Mouse (Mus musculus): ENCODE data around the gene Mettl7b.

Mettl7b gene

GRCm38 (mm10) chr10:128921251-128921650 is 39.5 kb downstream of the Mettl7b start:
- in situ Hi-C loops (cut with MboI; ENCODE audit: unreplicated experiment in 2 of 2): no loop called here

GRCm38 (mm10) chr10:128920736-128921161 is 40.0 kb downstream of the Mettl7b start:
- in situ Hi-C loops (cut with MboI; ENCODE audit: unreplicated experiment in 2 of 2): no loop called here

- in situ Hi-C loops (cut with MboI; ENCODE audit: unreplicated experiment in 2 of 2): no loop called here
Measured at GRCm38 (mm10) chr10:128919966-128920365, 40.8 kb downstream of the Mettl7b start.

- in situ Hi-C loops (cut with MboI; ENCODE audit: unreplicated experiment in 2 of 2): no loop called here
Measured at GRCm38 (mm10) chr10:128919203-128919631, 41.6 kb downstream of the Mettl7b start.

GRCm38 (mm10) chr10:128918246-128918645 is 42.5 kb downstream of the Mettl7b start:
- in situ Hi-C loops (cut with MboI; ENCODE audit: unreplicated experiment in 2 of 2): no loop called here

GRCm38 (mm10) chr10:128917400-128917799 is 43.4 kb downstream of the Mettl7b start:
- in situ Hi-C loops (cut with MboI; ENCODE audit: unreplicated experiment in 2 of 2): no loop called here

GRCm38 (mm10) chr10:128916665-128917064 is 44.1 kb downstream of the Mettl7b start:
- in situ Hi-C loops (cut with MboI; ENCODE audit: unreplicated experiment in 2 of 2): no loop called here

- in situ Hi-C loops (cut with MboI; ENCODE audit: unreplicated experiment in 2 of 2): no loop called here
Measured at GRCm38 (mm10) chr10:128915550-128915949, 45.2 kb downstream of the Mettl7b start.

GRCm38 (mm10) chr10:128913696-128914095 is 47.1 kb downstream of the Mettl7b start:
- in situ Hi-C loops (cut with MboI; ENCODE audit: unreplicated experiment in 2 of 2): no loop called here

GRCm38 (mm10) chr10:128913219-128913618 is 47.6 kb downstream of the Mettl7b start:
- in situ Hi-C loops (cut with MboI; ENCODE audit: unreplicated experiment in 2 of 2): no loop called here

- in situ Hi-C loops (cut with MboI; ENCODE audit: unreplicated experiment in 2 of 2): no loop called here
Measured at GRCm38 (mm10) chr10:128912791-128913190, 48.0 kb downstream of the Mettl7b start.

- in situ Hi-C loops (cut with MboI; ENCODE audit: unreplicated experiment in 2 of 2): no loop called here
Measured at GRCm38 (mm10) chr10:128912268-128912667, 48.5 kb downstream of the Mettl7b start.

GRCm38 (mm10) chr10:128911430-128911829 is 49.4 kb downstream of the Mettl7b start:
- in situ Hi-C loops (cut with MboI; ENCODE audit: unreplicated experiment in 2 of 2): no loop called here

- in situ Hi-C loops (cut with MboI; ENCODE audit: unreplicated experiment in 2 of 2): no loop called here
Measured at GRCm38 (mm10) chr10:128910066-128910841, 50.5 kb downstream of the Mettl7b start.

- in situ Hi-C loops (cut with MboI; ENCODE audit: unreplicated experiment in 2 of 2): no loop called here
Measured at GRCm38 (mm10) chr10:128909567-128910028, 51.2 kb downstream of the Mettl7b start.

GRCm38 (mm10) chr10:128908778-128909448 is 51.9 kb downstream of the Mettl7b start:
- in situ Hi-C loops (cut with MboI; ENCODE audit: unreplicated experiment in 2 of 2): no loop called here

Measured in v-Abl transformed pro-B cells (cell line).